Mouse (Mus musculus) midbrain, embryonic 10.5 days (tissue): ENCODE measurements around the gene Snrpd3. TPM values are rescaled to one million over a fixed set of nuclear protein-coding genes. Genes with fewer than 3 reads are reported as not detected.
"Not testable (repeated sequence)": the region's sequence is repeated elsewhere in the genome, so short reads cannot be mapped to it uniquely, and the experiment has no call there.

ENCODE experiments used
- DNase-seq: peaks from one replicate; pipeline ENCODE4 v3.0.0-alpha.2; 2017; ENCODE audit warnings: low spot score
- H3K27ac ChIP-seq: fragments of 300-500 bp; sonication (generic); replicated peaks from 2 replicates; pipeline ENCODE4 v1.5.1; 2016; ENCODE audit warnings: mild to moderate bottlenecking
- H3K27me3 ChIP-seq: fragments of 300-500 bp; sonication (generic); 2 replicates; pipeline ENCODE4 v1.6.1; 2016; ENCODE audit warnings: low read depth, mild to moderate bottlenecking; ENCODE audit not compliant: poor library complexity, severe bottlenecking
- H3K36me3 ChIP-seq: fragments of 300-500 bp; sonication (generic); 2 replicates; pipeline ENCODE4 v1.6.1; 2016; ENCODE audit warnings: mild to moderate bottlenecking, moderate library complexity
- H3K4me1 ChIP-seq: fragments of 300-500 bp; sonication (generic); 2 replicates; pipeline ENCODE4 v1.6.1; 2016
- H3K4me3 ChIP-seq: fragments of 300-500 bp; sonication (generic); 2 replicates; pipeline ENCODE4 v1.5.1; 2016; ENCODE audit warnings: mild to moderate bottlenecking, moderate library complexity
- H3K9me3 ChIP-seq: fragments of 300-500 bp; sonication (generic); replicated peaks from 2 replicates; pipeline ENCODE4 v1.6.1; 2016; ENCODE audit warnings: mild to moderate bottlenecking
- WGBS: fragments of 180-500 bp; shearing (Covaris S2); methylation state at CpG from one replicate; pipeline ENCODE4 v1.1.7; 2016; 5-methylcytosine and 5-hydroxymethylcytosine counted together
- polyA plus RNA-seq: library from polyadenylated mRNA; unstranded; fragments of >200 nt; fragmentation: Nextera tagmentation; extraction: Ambion mirVana; gene quantifications from 2 replicates; pipeline ENCODE4 v1.2.1, GENCODE M21; 2016

Gene Snrpd3
- polyA plus RNA-seq, 1 experiment from 2014 or later = 271 TPM

DNA sequence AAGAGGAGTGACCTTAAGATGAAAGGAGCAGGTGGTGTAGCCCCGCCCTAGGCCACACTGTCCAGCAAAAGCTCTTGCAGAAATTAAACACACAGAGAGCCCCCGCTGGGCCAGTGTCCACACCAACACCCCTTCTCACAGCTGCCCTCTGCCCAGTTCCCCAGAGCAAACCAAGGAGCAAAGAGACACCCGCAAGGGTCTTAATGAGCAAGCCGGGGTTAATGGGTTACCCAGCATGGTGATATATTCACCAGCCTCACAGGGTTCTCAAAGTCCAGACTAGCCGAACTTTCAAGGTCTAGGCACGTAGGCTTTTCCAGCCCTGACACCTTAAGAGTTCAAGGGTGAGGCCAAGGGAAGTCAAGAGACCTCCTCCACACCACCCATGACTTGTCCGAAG, 48.6 kb downstream of the Snrpd3 start:
- no peaks in the 10 kb centered on the region for H3K9me3 ChIP-seq
- DNase-seq = no peak
- peaks cover 13% of the 10 kb centered on the region for H3K4me1 ChIP-seq
- H3K4me3 ChIP-seq = no peak overlapping the region
- no peaks in the 10 kb centered on the region for H3K36me3 ChIP-seq
- peaks cover 55% of the 10 kb centered on the region for H3K27me3 ChIP-seq
- no peak overlapping the region for H3K27ac ChIP-seq
- 83% methylated on average over 7 of the region's 7 CpGs for WGBS

DNA sequence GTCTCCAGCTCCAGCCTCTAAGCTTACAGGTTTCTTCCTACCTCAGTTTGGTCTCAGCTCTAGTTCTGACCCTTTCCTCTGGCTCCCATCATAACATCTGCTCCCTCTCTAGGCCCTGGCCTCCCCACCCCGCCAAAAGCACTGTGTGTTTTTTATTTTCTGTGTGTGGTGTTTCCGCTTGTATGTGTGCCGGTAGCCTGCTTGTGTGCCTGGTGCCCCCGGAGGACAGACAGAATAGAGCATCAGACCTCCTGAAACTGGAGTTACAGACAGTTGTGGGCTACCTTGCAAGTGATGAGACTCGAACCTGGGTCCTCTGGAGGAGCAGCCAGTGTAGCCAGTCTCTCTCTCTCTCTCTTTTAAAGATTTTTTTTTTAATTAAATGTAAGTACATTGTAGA, 49.0 kb downstream of the Snrpd3 start:
- 83% methylated on average over 5 of the region's 5 CpGs for WGBS

DNA sequence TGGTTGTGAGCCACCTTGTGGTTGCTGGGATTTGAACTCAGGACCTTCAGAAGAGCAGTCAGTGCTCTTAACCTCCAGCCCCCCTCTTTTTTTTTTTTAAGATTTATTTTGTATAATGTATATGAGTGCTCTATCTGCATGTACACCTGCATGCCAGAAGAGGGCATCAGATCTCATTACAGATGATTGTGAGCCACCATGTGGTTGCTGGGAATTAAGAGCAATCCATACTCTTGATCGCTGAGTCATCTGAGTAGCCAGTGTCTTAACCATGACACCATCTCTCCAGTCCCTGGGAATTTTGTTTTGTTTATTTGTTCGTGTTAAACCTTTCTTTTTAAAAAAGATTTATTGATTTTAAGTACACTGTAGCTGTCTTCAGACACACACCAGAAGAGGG, 49.4 kb downstream of the Snrpd3 start:
- H3K9me3 ChIP-seq, H3K36me3 ChIP-seq, DNase-seq, H3K27ac ChIP-seq, H3K4me3 ChIP-seq: not testable (repeated sequence)
- peaks cover 47% of the 10 kb centered on the region for H3K27me3 ChIP-seq
- WGBS = 85% methylated on average over 2 of the region's 2 CpGs
- H3K4me1 ChIP-seq = peaks cover 21% of the 10 kb centered on the region

More for the DNA sequence above, 49.0 kb downstream of the Snrpd3 start:
- no peaks in the 10 kb centered on the region for H3K9me3 ChIP-seq
- peaks cover 51% of the 10 kb centered on the region for H3K27me3 ChIP-seq
- no peak overlapping the region for H3K27ac ChIP-seq
- H3K4me3 ChIP-seq = no peak overlapping the region
- no peak for DNase-seq
- no peaks in the 10 kb centered on the region for H3K36me3 ChIP-seq
- H3K4me1 ChIP-seq = peaks cover 17% of the 10 kb centered on the region

DNA sequence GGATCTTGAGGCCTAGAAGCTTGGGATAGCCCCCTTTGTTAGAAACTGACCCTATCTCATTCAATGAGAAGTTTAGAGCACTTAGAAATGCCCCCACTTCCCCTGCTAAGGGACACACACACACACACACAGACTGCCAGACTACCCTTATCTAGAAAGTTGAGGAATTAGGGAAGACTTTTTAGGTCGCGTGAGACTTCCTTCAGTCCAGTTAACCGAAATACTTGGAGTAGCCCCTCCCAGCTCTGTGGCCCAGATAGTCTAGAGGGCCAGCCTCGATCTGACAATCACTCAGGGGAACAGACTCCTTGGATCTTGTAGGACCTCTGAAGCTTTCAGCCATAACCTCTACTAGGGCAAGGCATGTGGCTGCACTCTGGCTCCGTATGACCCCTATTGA, 50.7 kb downstream of the Snrpd3 start:
- H3K27me3 ChIP-seq = peaks cover 34% of the 10 kb centered on the region
- H3K4me3 ChIP-seq = no peak overlapping the region
- no peaks in the 10 kb centered on the region for H3K9me3 ChIP-seq
- H3K4me1 ChIP-seq = peaks cover 31% of the 10 kb centered on the region
- 41% methylated on average over 5 of the region's 5 CpGs for WGBS
- H3K27ac ChIP-seq = no peak overlapping the region
- no peak for DNase-seq
- H3K36me3 ChIP-seq = no peaks in the 10 kb centered on the region

DNA sequence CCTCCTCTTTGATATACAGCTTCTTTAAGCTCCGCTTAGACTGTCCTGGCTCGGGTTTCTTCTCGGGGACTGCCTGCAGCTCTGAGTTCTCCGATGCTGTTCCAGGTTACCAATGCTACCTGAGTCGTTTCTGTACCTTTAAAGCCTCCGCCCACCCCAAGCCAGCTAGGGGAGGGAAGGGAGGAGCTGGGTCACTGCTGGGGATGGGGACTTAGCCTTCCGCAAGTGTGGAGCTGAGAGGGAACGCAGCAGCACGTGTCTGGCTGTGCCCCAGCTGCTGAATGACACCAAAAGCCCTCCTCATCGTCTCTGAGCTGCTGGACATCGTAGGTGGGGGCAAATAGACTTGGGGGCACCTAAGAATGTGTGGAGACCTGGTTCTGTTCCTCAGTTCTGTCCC, 51.1 kb downstream of the Snrpd3 start:
- H3K36me3 ChIP-seq = no peaks in the 10 kb centered on the region
- peaks cover 34% of the 10 kb centered on the region for H3K4me1 ChIP-seq
- H3K27me3 ChIP-seq = peaks cover 30% of the 10 kb centered on the region
- WGBS = 7% methylated on average over 11 of the region's 11 CpGs
- H3K9me3 ChIP-seq = no peaks in the 10 kb centered on the region
- H3K27ac ChIP-seq = no peak overlapping the region
- no peak overlapping the region for H3K4me3 ChIP-seq
- no peak for DNase-seq

DNA sequence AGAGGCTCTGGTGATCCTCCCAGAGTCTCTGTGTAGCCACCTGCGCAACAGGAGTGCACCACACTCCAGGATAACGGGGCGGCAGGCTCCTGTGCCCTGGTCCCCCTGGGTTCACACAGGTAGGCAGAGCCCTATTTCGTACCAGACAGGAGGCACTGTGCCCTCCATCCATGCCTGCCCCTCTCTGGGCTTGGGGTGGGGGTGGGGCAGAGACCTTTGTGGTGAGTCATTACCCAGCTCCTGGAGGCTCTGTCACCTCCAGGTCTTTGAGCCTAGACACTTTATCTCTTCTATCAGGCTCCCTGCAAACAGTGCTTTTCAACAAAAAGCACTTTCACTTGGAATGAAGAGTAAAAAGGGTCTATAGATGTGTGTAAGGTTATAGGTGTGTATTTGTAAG, 51.5 kb downstream of the Snrpd3 start:
- Histone ChIP-seq H3K4me1 (peaks cover 38% of the 10 kb centered on the region), H3K4me3 (no peak overlapping the region), H3K27ac (no peak overlapping the region), H3K36me3 (no peaks in the 10 kb centered on the region), H3K27me3 (peaks cover 26% of the 10 kb centered on the region), H3K9me3 (no peaks in the 10 kb centered on the region)
- WGBS = 14% methylated on average over 4 of the region's 4 CpGs
- no peak for DNase-seq

DNA sequence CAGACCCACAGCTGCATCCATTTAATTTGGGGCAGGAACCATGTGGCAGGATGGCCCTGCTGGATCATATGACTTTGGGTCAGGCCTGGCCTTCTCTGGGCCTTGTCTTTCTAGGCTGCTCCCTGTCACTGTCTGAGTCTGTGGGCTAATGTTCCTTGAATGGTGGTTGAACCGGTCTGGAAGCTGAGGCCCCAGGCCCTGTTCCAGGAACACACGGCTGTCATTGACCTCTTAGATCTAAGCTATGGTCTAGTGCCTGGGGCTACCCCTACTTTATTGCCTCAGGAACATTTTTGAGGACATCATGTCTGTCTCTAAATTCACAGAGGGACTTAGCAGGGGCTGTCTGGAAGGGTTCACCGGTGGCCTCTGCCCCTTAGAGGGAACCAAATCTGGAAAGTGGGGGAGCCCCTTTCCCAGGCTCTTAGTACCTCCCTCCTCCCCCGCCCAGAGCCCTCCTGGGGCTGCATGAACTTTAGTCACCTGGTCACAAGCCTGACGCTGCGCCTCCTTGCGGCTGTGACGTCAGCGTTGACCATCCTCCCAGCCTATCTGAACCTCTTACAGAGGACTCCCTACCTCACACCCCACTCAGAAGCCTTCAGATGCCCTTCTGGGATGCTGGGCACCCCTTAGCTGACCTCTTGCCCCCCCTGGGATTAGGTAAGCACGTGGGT, 53.8 kb downstream of the Snrpd3 start:
- no peaks in the 10 kb centered on the region for H3K36me3 ChIP-seq
- no peaks in the 10 kb centered on the region for H3K9me3 ChIP-seq
- DNase-seq = no peak
- no peak overlapping the region for H3K4me3 ChIP-seq
- H3K27me3 ChIP-seq = peaks cover 20% of the 10 kb centered on the region
- WGBS = 26% methylated on average over 10 of the region's 10 CpGs
- H3K4me1 ChIP-seq = peaks cover 35% of the 10 kb centered on the region
- peak overlapping the region; percentile 57 for H3K27ac ChIP-seq

DNA sequence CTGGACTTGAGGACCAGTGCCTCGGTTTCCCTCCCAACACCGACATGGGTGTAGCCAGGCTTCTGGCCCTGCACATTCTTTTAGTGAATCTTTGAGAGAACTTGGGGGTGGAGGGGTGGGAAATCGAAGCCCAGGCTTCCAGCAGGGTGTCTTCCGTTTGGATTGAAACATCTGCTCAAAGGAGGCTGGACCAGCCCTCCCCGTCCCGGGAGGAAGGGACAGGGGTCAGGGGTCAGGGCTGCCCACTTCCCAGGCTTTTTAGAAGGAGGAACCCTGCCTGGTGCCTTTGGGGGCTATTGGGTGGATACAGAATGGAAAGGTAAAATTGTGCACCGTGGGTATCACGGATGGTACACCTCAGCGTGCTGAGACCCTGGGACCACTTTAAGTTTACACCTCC, 54.6 kb downstream of the Snrpd3 start:
- no peak for DNase-seq
- H3K9me3 ChIP-seq = no peaks in the 10 kb centered on the region
- H3K36me3 ChIP-seq = no peaks in the 10 kb centered on the region
- H3K27ac ChIP-seq = peak overlapping the region; percentile 57
- H3K4me3 ChIP-seq = no peak overlapping the region
- H3K27me3 ChIP-seq = peaks cover 20% of the 10 kb centered on the region
- WGBS = 44% methylated on average over 9 of the region's 9 CpGs
- H3K4me1 ChIP-seq = peaks cover 35% of the 10 kb centered on the region

DNA sequence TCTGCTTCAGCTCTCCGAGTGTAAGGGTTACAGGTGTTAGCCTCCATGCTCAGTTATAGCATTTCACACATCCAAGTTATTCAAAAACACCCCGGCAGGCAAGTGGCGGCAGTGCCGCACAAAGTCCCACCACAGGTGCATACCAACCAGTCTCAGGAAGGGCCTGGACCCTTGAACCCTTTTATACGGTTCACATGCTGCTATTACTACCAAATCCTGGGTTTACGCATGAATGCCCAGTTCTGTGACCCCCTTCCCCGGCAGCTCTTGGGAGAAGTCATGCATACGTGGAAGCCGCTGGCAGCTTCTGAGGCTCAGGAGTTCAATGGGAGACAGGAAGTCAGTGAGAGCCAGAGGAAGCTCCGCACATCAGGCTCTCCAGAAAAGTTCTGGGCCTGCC, 55.8 kb downstream of the Snrpd3 start:
- H3K4me1 ChIP-seq = peaks cover 35% of the 10 kb centered on the region
- peaks cover 13% of the 10 kb centered on the region for H3K27me3 ChIP-seq
- no peaks in the 10 kb centered on the region for H3K9me3 ChIP-seq
- DNase-seq = no peak
- no peak overlapping the region for H3K27ac ChIP-seq
- no peaks in the 10 kb centered on the region for H3K36me3 ChIP-seq
- H3K4me3 ChIP-seq = no peak overlapping the region
- WGBS = 65% methylated on average over 10 of the region's 10 CpGs

DNA sequence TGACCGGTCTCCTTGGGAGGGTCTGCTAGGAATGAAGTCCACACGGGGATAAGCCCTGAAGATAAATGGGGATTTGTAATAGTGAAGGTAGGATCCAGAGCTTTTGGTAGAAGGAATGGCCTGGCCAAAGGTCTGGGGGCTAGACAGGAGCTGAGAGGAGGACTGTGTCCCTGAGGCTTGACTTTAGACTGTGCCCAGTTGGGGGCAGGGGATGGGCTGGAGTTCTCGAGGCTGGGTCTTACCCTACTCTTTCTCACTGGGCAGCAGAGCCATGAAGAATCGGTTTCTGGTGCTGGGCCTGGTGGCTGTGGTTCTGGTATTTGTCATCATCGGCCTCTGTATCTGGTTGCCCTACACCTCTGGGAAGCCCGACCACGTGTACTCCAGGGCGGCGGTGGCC, 56.6 kb downstream of the Snrpd3 start:
- Histone ChIP-seq H3K4me1 (peaks cover 27% of the 10 kb centered on the region), H3K27ac (no peak overlapping the region), H3K27me3 (peaks cover 5% of the 10 kb centered on the region), H3K4me3 (no peak overlapping the region), H3K9me3 (no peaks in the 10 kb centered on the region), H3K36me3 (no peaks in the 10 kb centered on the region)
- no peak for DNase-seq
- 89% methylated on average over 9 of the region's 9 CpGs for WGBS

DNA sequence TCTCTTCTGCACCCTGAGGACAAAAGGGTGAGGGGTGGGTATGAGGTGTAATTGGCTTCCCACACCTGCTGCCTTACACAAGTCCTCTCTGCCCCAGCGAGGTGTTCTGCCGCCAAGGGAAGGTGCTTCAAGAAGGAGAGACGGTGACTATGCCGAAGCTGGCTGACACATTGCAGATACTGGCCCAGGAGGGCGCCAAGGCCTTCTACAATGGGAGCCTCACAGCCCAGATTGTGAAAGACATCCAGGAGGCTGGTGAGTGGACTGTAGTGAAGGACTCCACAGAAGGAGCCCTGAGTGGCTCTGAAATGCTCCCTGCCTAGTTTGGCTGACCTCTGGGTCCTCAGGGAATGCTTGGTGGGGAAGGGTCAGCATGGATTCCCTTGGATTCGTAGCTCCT, 61.8 kb downstream of the Snrpd3 start:
- Histone ChIP-seq H3K9me3 (no peaks in the 10 kb centered on the region), H3K4me1 (no peaks in the 10 kb centered on the region), H3K36me3 (no peaks in the 10 kb centered on the region), H3K4me3 (no peak overlapping the region), H3K27me3 (peaks cover under 1% of the 10 kb centered on the region; the same call in 1 of the 2 replicates), H3K27ac (no peak overlapping the region)
- WGBS = 88% methylated on average over 6 of the region's 6 CpGs
- no peak for DNase-seq

DNA sequence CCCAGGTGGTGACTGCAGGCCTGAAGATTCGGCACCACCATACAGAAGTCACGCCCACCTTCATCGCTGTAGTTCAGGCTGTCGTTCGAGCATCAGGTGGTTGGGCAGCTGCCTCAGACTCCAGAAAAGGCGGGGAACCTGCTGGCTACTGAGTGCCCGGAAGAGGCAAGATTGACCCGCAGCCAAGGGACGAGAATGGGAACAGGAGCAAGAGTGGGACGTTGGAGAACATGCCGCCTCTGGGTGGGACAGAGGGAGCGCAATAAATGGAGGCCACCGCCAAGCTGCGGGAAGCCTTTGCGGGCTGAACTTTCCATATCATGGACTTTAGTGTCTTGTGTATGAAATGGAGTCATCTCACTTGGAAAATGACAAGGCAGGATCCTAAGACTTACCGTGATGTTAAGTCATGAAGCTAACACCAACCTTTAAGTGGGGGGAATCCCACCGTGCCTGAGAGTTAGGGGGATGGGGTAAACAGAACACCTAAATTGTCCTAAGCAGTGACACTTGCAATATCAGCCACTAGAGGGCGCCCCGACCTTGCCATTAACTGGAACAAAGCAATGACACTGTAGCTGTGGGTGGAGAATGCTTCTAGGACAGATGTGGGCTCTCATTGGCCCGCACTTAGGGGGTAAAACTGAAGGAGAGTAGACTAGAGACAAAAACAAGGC, 68.7 kb downstream of the Snrpd3 start:
- 29% methylated on average over 20 of the region's 20 CpGs for WGBS
- peak overlapping the region; percentile 29 for H3K4me3 ChIP-seq

DNA sequence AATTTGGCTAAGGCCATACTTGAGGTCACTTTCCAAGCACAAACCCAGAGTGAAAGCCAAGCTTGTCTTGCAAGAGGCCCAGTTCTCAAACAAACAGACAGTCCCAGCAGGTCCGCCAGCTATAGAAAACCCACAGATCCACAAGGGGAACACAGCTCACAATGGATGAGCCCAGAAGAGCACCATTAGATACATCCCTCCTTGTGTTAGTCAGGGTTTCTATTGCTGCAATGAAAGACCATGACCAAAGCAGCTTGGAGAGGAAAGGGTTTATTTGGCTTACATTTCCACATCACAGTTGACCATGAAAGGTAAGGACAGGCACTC, 69.2 kb downstream of the Snrpd3 start:
- no peaks in the 10 kb centered on the region for H3K36me3 ChIP-seq
- H3K27me3 ChIP-seq = peaks cover 18% of the 10 kb centered on the region
- no peak overlapping the region for H3K4me3 ChIP-seq
- 0 out of 2 replicates have a peak overlapping the region, but pooled peaks have one; percentile 42 for H3K27ac ChIP-seq
- H3K4me1 ChIP-seq = peaks cover 19% of the 10 kb centered on the region
- H3K9me3 ChIP-seq = no peaks in the 10 kb centered on the region
- WGBS = 93% methylated on average over 1 of the region's 1 CpGs
- DNase-seq = no peak

More for the DNA sequence above, 68.7 kb downstream of the Snrpd3 start:
- Histone ChIP-seq H3K27me3 (peaks cover 18% of the 10 kb centered on the region), H3K4me1 (peaks cover 19% of the 10 kb centered on the region), H3K27ac (0 out of 2 replicates have a peak overlapping the region, but pooled peaks have one; percentile 42), H3K36me3 (no peaks in the 10 kb centered on the region), H3K9me3 (no peaks in the 10 kb centered on the region)
- DNase-seq = peak; percentile 87
